Mouse (Mus musculus) heart, adult 2 months (tissue): ENCODE data around the gene D330020A13Rik.

ENCODE experiments used
- CTCF ChIP-seq: fragments of 200-600 bp; IDR thresholded peaks from 2 replicates; pipeline ENCODE4 v1.8.1; 2022; ENCODE audit warnings: antibody characterized with exemption, mild to moderate bottlenecking, moderate library complexity
- EP300 ChIP-seq: fragments of 200-500 bp; IDR thresholded peaks from 2 replicates; pipeline ENCODE4 v1.6.1; 2011; ENCODE audit warnings: low read depth, low read length, control low read depth; ENCODE audit not compliant: insufficient read depth
- POLR2A ChIP-seq: fragments of 200-500 bp; IDR thresholded peaks from 2 replicates; pipeline ENCODE4 v1.6.1; 2011; ENCODE audit warnings: mild to moderate bottlenecking, low read depth, low read length, control low read depth; ENCODE audit not compliant: insufficient read depth

GRCm38 (mm10) chr6:120306859-120307594, 12.9 kb downstream of the D330020A13Rik start:
- TF ChIP-seq CTCF (no peak), EP300 (no peak), POLR2A (no peak)
